Mouse (Mus musculus) neural tube, embryonic 14.5 days (tissue): ENCODE measurements around the gene Col15a1. TPM values are rescaled to one million over a fixed set of nuclear protein-coding genes. Genes with fewer than 3 reads are reported as not detected.

Experiments
- ATAC-seq: fragments of 200-750 bp; cut with Nextera tagmentation; 2 replicates; pipeline ENCODE4 v1.8.0; 2017; ENCODE audit warnings: low read depth, mild to moderate bottlenecking, moderate TSS enrichment, moderate library complexity
- H3K27ac ChIP-seq: fragments of 300-500 bp; sonication (generic); 2 replicates; pipeline ENCODE4 v1.5.1; 2014; ENCODE audit warnings: low read depth, mild to moderate bottlenecking, control low read depth, low read length, moderate library complexity, mixed read lengths
- H3K27me3 ChIP-seq: fragments of 300-500 bp; sonication (generic); 2 replicates; pipeline ENCODE4 v1.6.1; 2014; ENCODE audit warnings: low read length; ENCODE audit not compliant: control insufficient read depth, insufficient read depth
- H3K36me3 ChIP-seq: fragments of 300-500 bp; sonication (generic); 2 replicates; pipeline ENCODE4 v1.6.1; 2014; ENCODE audit warnings: low read length, mixed read lengths; ENCODE audit not compliant: control insufficient read depth, insufficient read depth
- H3K4me1 ChIP-seq: fragments of 300-500 bp; sonication (generic); 2 replicates; pipeline ENCODE4 v1.6.1; 2014; ENCODE audit warnings: low read length; ENCODE audit not compliant: control insufficient read depth, insufficient read depth
- H3K4me2 ChIP-seq: fragments of 300-500 bp; sonication (generic); 2 replicates; pipeline ENCODE4 v1.6.1; 2014; ENCODE audit warnings: mild to moderate bottlenecking, low read depth, low read length, control low read depth
- H3K4me3 ChIP-seq: fragments of 300-500 bp; sonication (generic); 2 replicates; pipeline ENCODE4 v1.5.1; 2014; ENCODE audit warnings: low read depth, low read length, control low read depth, mixed read lengths
- H3K9ac ChIP-seq: fragments of 300-500 bp; sonication (generic); replicated peaks from 2 replicates; pipeline ENCODE4 v1.6.1; 2014; ENCODE audit warnings: low read depth, mild to moderate bottlenecking, control low read depth, low read length, mixed read lengths
- H3K9me3 ChIP-seq: fragments of 300-500 bp; sonication (generic); 2 replicates; pipeline ENCODE4 v1.6.1; 2016; ENCODE audit warnings: low read length; ENCODE audit not compliant: control insufficient read depth
- WGBS: fragments of 180-500 bp; shearing (Covaris S2); extraction: QIAGEN DNeasy Blood & Tissue Kit; methylation state at CpG from one replicate; pipeline ENCODE4 v1.1.7; 2014; 5-methylcytosine and 5-hydroxymethylcytosine counted together
- polyA plus RNA-seq: library from polyadenylated mRNA; unstranded; fragments of >200 nt; fragmentation: Nextera tagmentation; extraction: Ambion mirVana; gene quantifications from 2 replicates; pipeline ENCODE4 v1.2.1, GENCODE M21; 2014

Col15a1 gene
- polyA plus RNA-seq, 1 experiment from 2014 or later, result 2.0 TPM

DNA sequence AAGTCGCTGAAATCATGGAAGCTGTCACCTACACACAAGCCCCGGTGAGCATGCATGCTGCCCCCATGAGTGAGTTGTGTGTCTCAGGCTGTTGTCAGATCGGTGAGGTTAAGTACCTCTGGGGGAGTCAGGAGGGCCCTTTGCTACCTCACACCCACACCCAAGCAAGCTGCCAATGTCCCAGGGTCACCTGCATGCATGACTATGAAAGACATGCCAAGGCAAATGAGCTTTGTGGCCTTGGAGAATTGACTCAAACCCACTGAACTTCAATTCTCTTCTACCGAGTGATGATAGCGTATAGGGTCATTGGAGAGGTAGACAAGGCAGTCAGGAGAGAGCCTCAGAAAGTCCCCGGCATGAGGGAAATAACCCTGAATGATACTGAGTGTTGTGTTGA is 41.2 kb downstream of the Col15a1 start:
- no peak overlapping the region for H3K4me2 ChIP-seq
- 95% methylated on average over 6 of the region's 6 CpGs for WGBS
- no peak overlapping the region for H3K4me3 ChIP-seq
- no peaks in the 10 kb centered on the region for H3K36me3 ChIP-seq
- no peaks in the 10 kb centered on the region for H3K27me3 ChIP-seq
- H3K4me1 ChIP-seq, result no peaks in the 10 kb centered on the region
- H3K9ac ChIP-seq, result no peak overlapping the region
- no peak for ATAC-seq
- no peaks in the 10 kb centered on the region for H3K9me3 ChIP-seq
- H3K27ac ChIP-seq, result no peak overlapping the region

DNA sequence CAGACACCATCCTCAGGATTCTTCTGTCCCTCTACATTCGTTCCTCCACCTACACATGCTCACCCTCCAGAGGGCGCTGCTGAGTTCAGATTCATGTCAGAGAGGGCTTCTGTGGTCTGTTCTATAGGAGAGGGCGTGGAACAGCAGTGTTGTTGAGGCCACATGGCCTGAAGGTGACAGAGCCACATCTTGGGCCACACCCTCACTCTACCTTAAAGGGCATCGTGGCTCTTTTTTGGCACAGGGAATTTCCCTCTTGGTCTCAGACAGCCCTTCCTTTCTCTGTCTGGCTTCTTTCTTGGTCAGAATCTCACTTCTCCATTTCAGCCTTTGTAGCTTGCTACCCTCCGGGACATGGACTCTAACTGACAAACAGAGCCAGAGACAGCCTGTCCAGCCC is 43.1 kb downstream of the Col15a1 start:
- no peaks in the 10 kb centered on the region for H3K36me3 ChIP-seq
- ATAC-seq, result no peak
- H3K27ac ChIP-seq, result no peak overlapping the region
- no peaks in the 10 kb centered on the region for H3K4me1 ChIP-seq
- WGBS, result 50% methylated on average over 5 of the region's 5 CpGs
- H3K4me2 ChIP-seq, result no peak overlapping the region
- no peaks in the 10 kb centered on the region for H3K27me3 ChIP-seq
- H3K9me3 ChIP-seq, result no peaks in the 10 kb centered on the region
- H3K9ac ChIP-seq, result no peak overlapping the region
- no peak overlapping the region for H3K4me3 ChIP-seq

DNA sequence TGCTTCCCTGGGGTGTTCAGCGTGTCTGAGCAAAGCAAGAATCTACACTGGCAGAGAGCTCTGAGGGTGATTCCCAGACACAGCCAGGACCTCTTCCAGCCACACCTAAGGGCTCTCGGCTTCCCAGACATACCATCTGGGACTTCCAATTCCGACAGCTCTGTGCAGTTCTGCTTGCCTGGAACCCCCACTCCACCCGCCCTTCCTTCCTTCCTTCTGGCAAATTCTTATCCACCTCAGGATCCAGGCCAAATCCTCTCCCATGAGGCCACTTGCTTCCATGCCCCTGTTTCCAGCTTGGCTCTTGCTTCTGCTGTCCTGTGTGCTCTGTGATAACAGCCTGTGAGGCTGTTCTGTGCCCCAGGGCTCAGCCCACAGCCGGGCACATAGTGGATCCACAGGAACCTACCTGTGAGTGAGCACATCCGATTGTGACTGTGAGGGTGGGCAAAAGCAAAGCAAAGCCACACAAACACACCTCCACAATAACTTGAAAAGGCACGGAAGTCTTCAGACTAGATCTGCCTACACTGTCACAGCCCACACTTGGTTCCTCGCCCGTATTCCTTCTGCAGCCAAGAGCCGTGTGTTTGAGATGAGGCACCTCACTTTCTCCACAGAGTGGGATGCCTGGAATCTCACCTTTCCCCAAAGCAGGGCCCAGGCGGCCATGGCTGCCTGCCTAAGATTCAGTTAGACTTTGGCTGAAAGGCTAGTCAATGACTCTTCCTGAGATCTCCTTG is 43.9 kb downstream of the Col15a1 start:
- Histone ChIP-seq H3K9ac (no peak overlapping the region), H3K36me3 (no peaks in the 10 kb centered on the region), H3K27me3 (no peaks in the 10 kb centered on the region), H3K4me2 (no peak overlapping the region), H3K4me3 (no peak overlapping the region), H3K27ac (no peak overlapping the region), H3K4me1 (no peaks in the 10 kb centered on the region), H3K9me3 (no peaks in the 10 kb centered on the region)
- no peak for ATAC-seq
- 87% methylated on average over 11 of the region's 11 CpGs for WGBS

DNA sequence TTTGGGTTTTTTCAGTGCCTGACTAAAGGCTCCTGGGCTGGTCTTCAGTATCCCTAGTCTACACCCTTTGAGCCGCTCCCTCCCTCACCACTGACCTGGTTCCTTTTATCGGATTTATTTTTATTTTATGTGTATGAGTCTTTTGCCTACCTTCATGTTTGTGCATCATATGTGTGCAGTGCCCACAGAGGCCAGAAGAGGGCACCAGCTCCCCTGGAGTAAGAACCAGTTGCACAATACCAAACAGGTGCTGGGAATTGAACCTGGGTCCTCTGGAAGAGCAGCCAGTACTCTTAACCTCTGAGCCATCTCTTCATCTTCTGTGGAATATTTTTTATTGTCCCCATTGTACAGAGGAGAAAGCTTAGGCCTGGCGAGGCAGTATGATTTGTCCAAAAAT is 44.7 kb downstream of the Col15a1 start:
- no peak overlapping the region for H3K4me2 ChIP-seq
- no peak overlapping the region for H3K9ac ChIP-seq
- no peak overlapping the region for H3K4me3 ChIP-seq
- no peak for ATAC-seq
- H3K9me3 ChIP-seq, result no peaks in the 10 kb centered on the region
- no peak overlapping the region for H3K27ac ChIP-seq
- H3K4me1 ChIP-seq, result no peaks in the 10 kb centered on the region
- no peaks in the 10 kb centered on the region for H3K36me3 ChIP-seq
- H3K27me3 ChIP-seq, result no peaks in the 10 kb centered on the region
- WGBS, result 94% methylated on average over 3 of the region's 3 CpGs

DNA sequence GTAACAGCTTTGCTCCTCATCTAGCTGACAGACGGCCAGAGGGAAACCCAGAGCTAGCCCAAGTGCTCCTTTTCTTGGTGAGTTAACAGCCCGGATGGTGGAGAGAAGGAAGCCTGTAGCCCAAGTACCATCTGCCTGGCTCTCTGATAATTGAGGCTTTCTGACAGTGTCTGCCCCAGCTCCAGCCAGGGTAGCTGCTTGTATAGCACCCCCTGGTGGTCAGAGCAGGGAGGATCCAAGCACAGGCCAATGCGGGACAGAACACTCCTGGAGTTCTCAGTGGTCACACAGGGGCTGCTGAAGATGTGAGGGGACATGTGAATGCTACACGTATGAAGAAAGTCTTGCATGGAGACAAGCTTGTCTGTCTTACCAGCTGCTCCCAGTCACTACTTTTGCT is 47.7 kb downstream of the Col15a1 start:
- Histone ChIP-seq H3K4me2 (no peak overlapping the region), H3K36me3 (no peaks in the 10 kb centered on the region), H3K9me3 (no peaks in the 10 kb centered on the region), H3K4me3 (no peak overlapping the region), H3K9ac (no peak overlapping the region), H3K4me1 (no peaks in the 10 kb centered on the region), H3K27me3 (no peaks in the 10 kb centered on the region), H3K27ac (no peak overlapping the region)
- ATAC-seq, result peak; percentile 54; the same call in 1 of the 2 replicates
- 47% methylated on average over 4 of the region's 4 CpGs for WGBS

DNA sequence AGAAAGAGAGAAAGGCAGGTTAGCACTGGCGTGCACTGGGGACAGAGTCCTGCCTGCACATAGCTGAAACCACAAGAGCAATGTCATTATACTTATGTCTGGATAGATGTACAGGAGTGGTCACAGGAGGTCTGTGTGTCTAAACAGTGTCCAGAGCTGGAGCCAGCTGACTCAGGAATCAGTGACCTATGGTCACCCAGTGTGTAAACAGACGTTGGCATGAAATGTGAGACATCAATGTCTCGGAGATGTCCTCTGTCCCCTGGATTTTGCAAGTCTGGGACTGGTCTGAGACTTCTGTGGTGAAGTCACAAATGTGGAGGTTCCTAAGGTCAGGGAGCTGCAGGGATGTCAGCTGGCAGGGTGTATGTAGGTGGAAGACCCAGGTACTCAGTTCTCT is 50.2 kb downstream of the Col15a1 start:
- H3K4me2 ChIP-seq, result no peak overlapping the region
- H3K9ac ChIP-seq, result no peak overlapping the region
- ATAC-seq, result no peak
- WGBS, result 80% methylated on average over 3 of the region's 3 CpGs
- H3K27ac ChIP-seq, result no peak overlapping the region
- no peaks in the 10 kb centered on the region for H3K4me1 ChIP-seq
- no peaks in the 10 kb centered on the region for H3K27me3 ChIP-seq
- no peaks in the 10 kb centered on the region for H3K36me3 ChIP-seq
- H3K9me3 ChIP-seq, result no peaks in the 10 kb centered on the region
- no peak overlapping the region for H3K4me3 ChIP-seq

DNA sequence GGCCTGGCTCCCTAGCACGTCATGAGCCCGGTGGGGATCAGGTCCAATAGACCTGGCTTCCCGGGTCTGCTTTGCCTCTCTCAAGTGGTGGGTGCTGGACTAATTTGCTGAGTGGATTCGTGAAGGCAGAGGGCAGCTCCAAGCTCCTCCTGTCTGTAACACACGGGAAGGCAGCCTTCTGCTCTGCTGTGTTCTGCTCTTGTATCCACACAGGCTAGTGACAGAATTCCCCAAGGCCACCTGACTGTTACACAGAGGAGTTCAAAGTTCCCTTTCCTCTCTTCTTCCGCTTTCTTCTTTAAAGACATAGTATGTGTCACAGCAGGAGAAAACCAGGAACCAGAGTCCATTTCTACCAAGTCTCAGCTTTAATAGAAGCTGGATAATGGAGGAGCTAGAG is 53.1 kb downstream of the Col15a1 start:
- H3K27ac ChIP-seq, result no peak overlapping the region
- WGBS, result 85% methylated on average over 6 of the region's 6 CpGs
- no peak overlapping the region for H3K4me2 ChIP-seq
- H3K9me3 ChIP-seq, result no peaks in the 10 kb centered on the region
- no peak for ATAC-seq
- H3K4me3 ChIP-seq, result no peak overlapping the region
- H3K36me3 ChIP-seq, result no peaks in the 10 kb centered on the region
- H3K27me3 ChIP-seq, result no peaks in the 10 kb centered on the region
- no peaks in the 10 kb centered on the region for H3K4me1 ChIP-seq
- H3K9ac ChIP-seq, result no peak overlapping the region

DNA sequence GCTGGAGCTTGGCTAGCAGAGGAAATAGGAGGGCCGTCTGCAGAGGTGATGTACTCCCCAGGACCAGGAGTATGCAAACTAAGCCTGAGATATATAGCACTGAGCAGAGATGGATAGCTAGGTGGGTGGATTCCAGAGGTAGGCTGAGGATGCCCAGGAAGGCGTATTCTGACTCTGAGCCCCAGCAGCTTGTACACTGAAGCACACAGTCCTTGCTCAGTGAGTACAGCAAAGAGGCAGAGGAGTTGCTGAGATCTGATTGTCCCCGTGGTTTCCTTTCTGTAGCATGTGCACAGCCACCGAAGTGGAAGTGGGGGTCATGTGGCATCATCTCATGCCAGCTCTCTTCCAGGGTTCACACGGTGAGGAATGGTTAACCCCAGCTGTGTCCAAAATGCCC is 54.0 kb downstream of the Col15a1 start:
- no peaks in the 10 kb centered on the region for H3K36me3 ChIP-seq
- H3K27ac ChIP-seq, result no peak overlapping the region
- no peak overlapping the region for H3K9ac ChIP-seq
- no peak overlapping the region for H3K4me2 ChIP-seq
- no peaks in the 10 kb centered on the region for H3K27me3 ChIP-seq
- ATAC-seq, result no peak
- no peak overlapping the region for H3K4me3 ChIP-seq
- H3K9me3 ChIP-seq, result no peaks in the 10 kb centered on the region
- 79% methylated on average over 5 of the region's 5 CpGs for WGBS
- no peaks in the 10 kb centered on the region for H3K4me1 ChIP-seq

DNA sequence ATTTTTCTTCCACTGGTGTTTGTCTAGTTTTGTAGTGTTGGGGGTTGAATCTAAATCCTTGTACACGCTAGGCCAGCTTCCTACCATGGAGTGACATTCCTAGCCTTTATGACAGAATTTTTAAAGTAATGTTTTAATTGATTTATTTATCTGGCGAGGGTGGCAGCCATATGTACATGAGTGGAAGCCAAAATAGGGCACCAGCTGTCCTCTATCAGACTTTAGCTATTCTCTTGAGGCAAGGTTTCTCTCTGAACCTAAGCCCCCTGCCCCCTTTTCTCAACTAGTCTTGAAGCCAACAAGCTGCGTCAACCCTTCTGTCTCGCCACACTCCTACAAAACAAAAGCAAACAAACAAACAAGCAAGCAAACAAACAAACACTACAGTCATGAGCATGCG is 57.6 kb downstream of the Col15a1 start:
- H3K9ac ChIP-seq, result no peak overlapping the region
- H3K27me3 ChIP-seq, result no peaks in the 10 kb centered on the region
- H3K27ac ChIP-seq, result no peak overlapping the region
- no peaks in the 10 kb centered on the region for H3K4me1 ChIP-seq
- no peak for ATAC-seq
- 82% methylated on average over 5 of the region's 5 CpGs for WGBS
- H3K9me3 ChIP-seq, result no peaks in the 10 kb centered on the region
- H3K36me3 ChIP-seq, result no peaks in the 10 kb centered on the region
- no peak overlapping the region for H3K4me2 ChIP-seq
- H3K4me3 ChIP-seq, result no peak overlapping the region
